Mouse (Mus musculus) heart, adult 2 months (tissue): ENCODE measurements around the gene Pcdh11x.
"Not testable (repeated sequence)": the region's sequence is repeated elsewhere in the genome, so short reads cannot be mapped to it uniquely, and the experiment has no call there.

Source experiments
- CTCF ChIP-seq: fragments of 200-600 bp; IDR thresholded peaks from 2 replicates; pipeline ENCODE4 v1.8.1; 2022; ENCODE audit warnings: antibody characterized with exemption, mild to moderate bottlenecking, moderate library complexity
- EP300 ChIP-seq: fragments of 200-500 bp; IDR thresholded peaks from 2 replicates; pipeline ENCODE4 v1.6.1; 2011; ENCODE audit warnings: low read depth, low read length, control low read depth; ENCODE audit not compliant: insufficient read depth
- POLR2A ChIP-seq: fragments of 200-500 bp; IDR thresholded peaks from 2 replicates; pipeline ENCODE4 v1.6.1; 2011; ENCODE audit warnings: mild to moderate bottlenecking, low read depth, low read length, control low read depth; ENCODE audit not compliant: insufficient read depth

- not testable (repeated sequence) for TF ChIP-seq EP300, CTCF, POLR2A
Measured at GRCm38 (mm10) chrX:120312995-120313394, 22.9 kb downstream of the Pcdh11x start, which contains the start of gene H2afb3.
